Mouse (Mus musculus) liver, adult 2 months (tissue): ENCODE measurements around the gene Flywch1.

Experiments used
- CTCF ChIP-seq: fragments of 200-500 bp; IDR thresholded peaks from 2 replicates; pipeline ENCODE4 v1.5.1; 2011; ENCODE audit warnings: low read depth, low read length, control low read depth
- POLR2A ChIP-seq: fragments of 200-500 bp; IDR thresholded peaks from 2 replicates; pipeline ENCODE4 v1.6.1; 2011; ENCODE audit warnings: low read length, control low read depth; ENCODE audit not compliant: insufficient read depth; ENCODE audit errors: extremely low read depth

DNA sequence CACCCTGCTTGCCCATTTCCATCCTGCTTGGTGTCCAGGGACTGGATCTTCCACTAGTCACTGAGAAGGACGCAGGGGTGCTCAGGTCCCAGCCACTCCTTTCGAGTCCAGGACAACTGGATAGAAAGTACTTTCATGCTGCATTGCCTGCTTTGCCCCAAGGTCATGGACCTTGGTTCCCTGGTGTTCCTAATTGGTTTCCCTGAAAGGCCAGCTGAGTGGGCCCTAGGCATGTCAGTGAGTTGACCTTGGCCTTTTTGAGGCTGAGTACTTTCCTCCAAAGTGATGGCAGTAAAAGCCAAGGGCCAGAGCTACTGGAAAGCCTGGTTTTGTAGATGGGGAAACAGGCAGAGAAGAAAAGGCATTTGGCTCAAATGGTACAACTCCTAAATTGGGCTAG is 49.5 kb downstream of the Flywch1 start:
- TF ChIP-seq CTCF (no peak), POLR2A (no peak)
